Mouse (Mus musculus) forebrain, embryonic 12.5 days (tissue): ENCODE measurements around the gene Reln. TPM values are rescaled to one million over a fixed set of nuclear protein-coding genes. Genes with fewer than 3 reads are reported as not detected.

Source experiments
- ATAC-seq: fragments of 200-750 bp; cut with Nextera tagmentation; 2 replicates; pipeline ENCODE4 v1.8.0; 2017; ENCODE audit warnings: moderate TSS enrichment; ENCODE audit not compliant: low FRiP score
- H3K27ac ChIP-seq: fragments of 300-500 bp; sonication (generic); 2 replicates; pipeline ENCODE4 v1.5.1; 2016; ENCODE audit warnings: mild to moderate bottlenecking
- H3K27me3 ChIP-seq: fragments of 300-500 bp; sonication (generic); 2 replicates; pipeline ENCODE4 v1.6.1; 2016; ENCODE audit warnings: mild to moderate bottlenecking
- H3K36me3 ChIP-seq: fragments of 300-500 bp; sonication (generic); replicated peaks from 2 replicates; pipeline ENCODE4 v1.6.1; 2016; ENCODE audit warnings: mild to moderate bottlenecking
- H3K4me1 ChIP-seq: fragments of 300-500 bp; sonication (generic); 2 replicates; pipeline ENCODE4 v1.6.1; 2016
- H3K4me2 ChIP-seq: fragments of 300-500 bp; sonication (generic); 2 replicates; pipeline ENCODE4 v1.6.1; 2016; ENCODE audit warnings: mild to moderate bottlenecking, moderate library complexity
- H3K4me3 ChIP-seq: fragments of 300-500 bp; sonication (generic); replicated peaks from 2 replicates; pipeline ENCODE4 v1.5.1; 2016; ENCODE audit warnings: mild to moderate bottlenecking
- H3K9ac ChIP-seq: fragments of 300-500 bp; sonication (generic); 2 replicates; pipeline ENCODE4 v1.6.1; 2016; ENCODE audit warnings: mild to moderate bottlenecking
- H3K9me3 ChIP-seq: fragments of 300-500 bp; sonication (generic); 2 replicates; pipeline ENCODE4 v1.6.1; 2016
- WGBS: fragments of 180-500 bp; shearing (Covaris S2); methylation state at CpG from one replicate; pipeline ENCODE4 v1.1.7; 2016; 5-methylcytosine and 5-hydroxymethylcytosine counted together
- polyA plus RNA-seq: library from polyadenylated mRNA; unstranded; fragments of >200 nt; fragmentation: Nextera tagmentation; extraction: Ambion mirVana; gene quantifications from 2 replicates; pipeline ENCODE4 v1.2.1, GENCODE M21; 2016

Reln gene
- polyA plus RNA-seq, 1 experiment from 2014 or later = 24.8 TPM

- Histone ChIP-seq H3K4me1 (peaks cover 7% of the 10 kb centered on the region), H3K36me3 (no peaks in the 10 kb centered on the region), H3K4me2 (no peak overlapping the region), H3K9ac (no peak overlapping the region), H3K27me3 (no peaks in the 10 kb centered on the region), H3K4me3 (no peak overlapping the region), H3K9me3 (no peaks in the 10 kb centered on the region), H3K27ac (no peak overlapping the region)
- 0 out of 2 replicates have a peak, but pooled peaks have one; percentile 39 for ATAC-seq
- WGBS = 74% methylated on average over 4 of the region's 4 CpGs
Measured at GRCm38 (mm10) chr5:22196476-22196875, 148.0 kb downstream of the Reln start.

- Histone ChIP-seq H3K27ac (peak overlapping the region; percentile 54), H3K27me3 (no peaks in the 10 kb centered on the region), H3K9ac (no peak overlapping the region), H3K4me3 (no peak overlapping the region), H3K4me2 (no peak overlapping the region), H3K36me3 (no peaks in the 10 kb centered on the region), H3K4me1 (peaks cover 11% of the 10 kb centered on the region), H3K9me3 (no peaks in the 10 kb centered on the region)
- no peak for ATAC-seq
- 68% methylated on average over 8 of the region's 8 CpGs for WGBS
Measured at GRCm38 (mm10) chr5:22195352-22195941, 149.1 kb downstream of the Reln start.

- Histone ChIP-seq H3K9ac (no peak overlapping the region), H3K36me3 (no peaks in the 10 kb centered on the region), H3K27ac (no peak overlapping the region), H3K4me2 (no peak overlapping the region), H3K4me1 (peaks cover 11% of the 10 kb centered on the region; the same call in 1 of the 2 replicates), H3K4me3 (no peak overlapping the region), H3K9me3 (no peaks in the 10 kb centered on the region), H3K27me3 (no peaks in the 10 kb centered on the region)
- 72% methylated on average over 7 of the region's 7 CpGs for WGBS
- ATAC-seq = no peak
Measured at GRCm38 (mm10) chr5:22191784-22192183, 152.7 kb downstream of the Reln start.

GRCm38 (mm10) chr5:22190333-22190732 lies 154.2 kb downstream of the Reln start:
- ATAC-seq = no peak
- Histone ChIP-seq H3K4me2 (no peak overlapping the region), H3K27ac (0 out of 2 replicates have a peak overlapping the region, but pooled peaks have one; percentile 15)

GRCm38 (mm10) chr5:22187599-22187998 lies 156.9 kb downstream of the Reln start:
- no peak overlapping the region for H3K4me2 ChIP-seq
- ATAC-seq = no peak
- H3K36me3 ChIP-seq = no peaks in the 10 kb centered on the region
- WGBS = 58% methylated on average over 3 of the region's 3 CpGs
- H3K9me3 ChIP-seq = no peaks in the 10 kb centered on the region
- peaks cover 4% of the 10 kb centered on the region; the same call in 1 of the 2 replicates for H3K4me1 ChIP-seq
- no peak overlapping the region for H3K4me3 ChIP-seq
- no peaks in the 10 kb centered on the region for H3K27me3 ChIP-seq
- H3K27ac ChIP-seq = no peak overlapping the region
- H3K9ac ChIP-seq = no peak overlapping the region

More at GRCm38 (mm10) chr5:22190333-22190732, 154.2 kb downstream of the Reln start:
- 79% methylated on average over 3 of the region's 3 CpGs for WGBS
- Histone ChIP-seq H3K36me3 (no peaks in the 10 kb centered on the region), H3K9ac (no peak overlapping the region), H3K4me1 (peaks cover 6% of the 10 kb centered on the region; the same call in 1 of the 2 replicates), H3K9me3 (no peaks in the 10 kb centered on the region), H3K4me3 (no peak overlapping the region), H3K27me3 (no peaks in the 10 kb centered on the region)

- no peaks in the 10 kb centered on the region for H3K36me3 ChIP-seq
- H3K27ac ChIP-seq = no peak overlapping the region
- H3K9ac ChIP-seq = no peak overlapping the region
- no peak for ATAC-seq
- H3K4me3 ChIP-seq = no peak overlapping the region
- no peak overlapping the region for H3K4me2 ChIP-seq
- H3K4me1 ChIP-seq = no peaks in the 10 kb centered on the region
- no peaks in the 10 kb centered on the region for H3K27me3 ChIP-seq
- H3K9me3 ChIP-seq = no peaks in the 10 kb centered on the region
- WGBS = 80% methylated on average over 5 of the region's 5 CpGs
Measured at GRCm38 (mm10) chr5:22176480-22176879, 168.0 kb downstream of the Reln start.

GRCm38 (mm10) chr5:22171336-22171735 lies 173.2 kb downstream of the Reln start:
- no peak overlapping the region for H3K4me2 ChIP-seq
- WGBS = 92% methylated on average over 5 of the region's 5 CpGs
- no peak for ATAC-seq

GRCm38 (mm10) chr5:22164060-22164934 lies 180.2 kb downstream of the Reln start:
- Histone ChIP-seq H3K27ac (0 out of 2 replicates have a peak overlapping the region, but pooled peaks have one; percentile 42), H3K9me3 (no peaks in the 10 kb centered on the region), H3K27me3 (no peaks in the 10 kb centered on the region), H3K4me1 (peaks cover 8% of the 10 kb centered on the region), H3K9ac (no peak overlapping the region), H3K4me3 (no peak overlapping the region), H3K36me3 (no peaks in the 10 kb centered on the region), H3K4me2 (no peak overlapping the region)
- peak; percentile 64 for ATAC-seq
- WGBS = 53% methylated on average over 10 of the region's 10 CpGs

More at GRCm38 (mm10) chr5:22171336-22171735, 173.2 kb downstream of the Reln start:
- H3K9ac ChIP-seq = no peak overlapping the region
- no peaks in the 10 kb centered on the region for H3K4me1 ChIP-seq
- H3K27me3 ChIP-seq = no peaks in the 10 kb centered on the region
- H3K9me3 ChIP-seq = no peaks in the 10 kb centered on the region
- no peak overlapping the region for H3K27ac ChIP-seq
- no peak overlapping the region for H3K4me3 ChIP-seq
- no peaks in the 10 kb centered on the region for H3K36me3 ChIP-seq

GRCm38 (mm10) chr5:22160935-22161334 lies 183.6 kb downstream of the Reln start:
- no peaks in the 10 kb centered on the region for H3K27me3 ChIP-seq
- no peaks in the 10 kb centered on the region for H3K9me3 ChIP-seq
- WGBS = 66% methylated on average over 2 of the region's 2 CpGs
- peaks cover 8% of the 10 kb centered on the region for H3K4me1 ChIP-seq
- no peak overlapping the region for H3K9ac ChIP-seq
- no peaks in the 10 kb centered on the region for H3K36me3 ChIP-seq
- H3K4me2 ChIP-seq = no peak overlapping the region
- H3K4me3 ChIP-seq = no peak overlapping the region
- no peak for ATAC-seq
- no peak overlapping the region for H3K27ac ChIP-seq

- WGBS = 91% methylated on average over 11 of the region's 11 CpGs
- no peak overlapping the region for H3K9ac ChIP-seq
- ATAC-seq = no peak
- no peaks in the 10 kb centered on the region for H3K27me3 ChIP-seq
- H3K27ac ChIP-seq = no peak overlapping the region
- no peaks in the 10 kb centered on the region for H3K9me3 ChIP-seq
- H3K4me2 ChIP-seq = no peak overlapping the region
- peaks cover 7% of the 10 kb centered on the region for H3K4me1 ChIP-seq
- no peaks in the 10 kb centered on the region for H3K36me3 ChIP-seq
- no peak overlapping the region for H3K4me3 ChIP-seq
Measured at GRCm38 (mm10) chr5:22158754-22159153, 185.7 kb downstream of the Reln start.

GRCm38 (mm10) chr5:22153601-22154000 lies 190.9 kb downstream of the Reln start:
- Histone ChIP-seq H3K9me3 (no peaks in the 10 kb centered on the region), H3K27me3 (no peaks in the 10 kb centered on the region; the same call in 1 of the 2 replicates), H3K36me3 (no peaks in the 10 kb centered on the region), H3K4me1 (peaks cover 11% of the 10 kb centered on the region), H3K4me3 (no peak overlapping the region), H3K4me2 (no peak overlapping the region), H3K9ac (no peak overlapping the region), H3K27ac (no peak overlapping the region)
- 30% methylated on average over 6 of the region's 6 CpGs for WGBS
- 0 out of 2 replicates have a peak, but pooled peaks have one; percentile 20 for ATAC-seq

- Histone ChIP-seq H3K9ac (no peak overlapping the region), H3K4me1 (no peaks in the 10 kb centered on the region), H3K27ac (no peak overlapping the region), H3K9me3 (peaks cover 8% of the 10 kb centered on the region; the same call in 1 of the 2 replicates), H3K36me3 (no peaks in the 10 kb centered on the region), H3K4me2 (no peak overlapping the region), H3K27me3 (no peaks in the 10 kb centered on the region), H3K4me3 (no peak overlapping the region)
- WGBS = 80% methylated on average over 4 of the region's 4 CpGs
- ATAC-seq = no peak
Measured at GRCm38 (mm10) chr5:22141821-22142220, 202.7 kb downstream of the Reln start.
